8 mouse cellular contexts compared by ENCODE assay signal in the genomic region with DNA sequence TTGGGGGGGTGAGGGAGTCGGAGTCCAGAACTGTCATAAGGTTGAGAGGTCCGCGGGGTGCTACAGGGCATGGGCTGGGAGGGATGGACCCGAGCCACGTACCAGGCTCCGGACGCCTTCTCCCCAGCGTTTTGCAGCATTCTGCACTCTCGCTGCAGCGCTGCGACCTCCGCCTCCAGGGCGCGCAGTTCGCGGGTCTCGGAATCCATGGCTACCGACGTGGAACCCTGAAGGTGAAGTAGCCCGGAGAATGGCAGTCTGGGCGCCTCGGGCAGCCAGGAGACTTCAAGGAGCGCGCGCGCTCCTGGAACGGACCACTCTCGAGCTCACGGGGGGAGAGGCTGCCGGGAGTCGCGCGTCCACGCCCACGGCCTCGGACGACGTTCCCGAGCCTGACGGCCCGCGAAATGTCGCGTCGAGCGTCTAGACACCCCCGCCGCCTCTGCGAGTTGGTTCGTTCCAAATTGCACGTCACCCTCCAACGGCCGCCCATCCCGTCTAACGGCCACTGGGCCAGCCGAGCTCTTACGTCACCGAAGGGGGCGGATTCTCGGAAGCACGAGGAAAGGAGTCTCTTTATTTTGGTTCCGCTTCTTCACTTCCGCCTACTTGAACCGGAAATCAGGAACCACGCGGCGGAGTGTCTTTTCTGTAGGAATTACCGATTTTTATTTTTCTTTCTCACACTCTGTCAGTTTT. TPM values are rescaled to one million over a fixed set of nuclear protein-coding genes. Genes with fewer than 3 reads are reported as not detected.
A peak's percentile ranks its signal among the peaks of the same experiment; 100 is the strongest.
DNase-seq lines count a peak whose midpoint lies in the region; ATAC-seq and TF ChIP-seq lines count a peak whose summit lies in the region.

A gene (minus strand): TSS at position 305 of the 699 bp plus-strand sequence.
A gene (plus strand): TSS at position 598 of the 699 bp plus-strand sequence.

- H3K4me3 ChIP-seq in hindbrain, embryonic 13.5 days, result peak within 1 kb of the TSS; percentile 79

- in situ Hi-C loops in Patski (cut with MboI; ENCODE audit: low pct_unique_long_range_greater_than_20kb), result no loop called here

- peaks cover 7% of the 10 kb centered on the region; the same call in 1 of the 2 replicates for H3K36me3 ChIP-seq in hindbrain, embryonic 13.5 days

- DNase-seq in Patski (ENCODE audit: low read depth, low spot score), result peak; percentile 93
- peak; percentile 100 for DNase-seq in cerebellum, postnatal 14 days
- DNase-seq in frontal cortex, postnatal 14 days (ENCODE audit: low spot score in 2 of 2), result peak; percentile 98 to 100
- DNase-seq in layer of hippocampus, postnatal 25 days (ENCODE audit: extremely low spot score in 1 of 2, low spot score in 1 of 2), result peak; percentile 98 to 99
- DNase-seq in lung, postnatal 25 days (ENCODE audit: low spot score), result peak; percentile 99
- peak; percentile 100 for DNase-seq in retina, embryonic 14.5 days (ENCODE audit: low spot score)
- DNase-seq in thymus, postnatal 4 days, result peak; percentile 100

- peak within 1 kb of the TSS; percentile 88 for H3K4me2 ChIP-seq in hindbrain, embryonic 13.5 days

- no peaks in the 10 kb centered on the region for H3K9me3 ChIP-seq in hindbrain, embryonic 13.5 days

- CTCF ChIA-PET in Patski (lab: Charles Lee), result interaction anchor here (1.4 to 1.6 kb wide), 2 partner anchors 8 to 204 kb away, joined by 3 to 5 read pairs; no protein-coding TSS in a partner anchor

- H3K27me3 ChIP-seq in Patski, result no peaks in the 10 kb centered on the region
- H3K27me3 ChIP-seq in hindbrain, embryonic 13.5 days, result no peaks in the 10 kb centered on the region

- H3K4me1 ChIP-seq in hindbrain, embryonic 13.5 days (replicated peaks), result peaks cover 16% of the 10 kb centered on the region

- H3K9ac ChIP-seq in hindbrain, embryonic 13.5 days, result peak within 1 kb of the TSS; percentile 73

- POLR2A ChIA-PET in Patski (lab: Charles Lee), result no interaction called here

- WGBS in hindbrain, embryonic 13.5 days, result under 1% methylated on average over 68 of the region's 68 CpGs

- ATAC-seq in Patski, result peak; percentile 97
- ATAC-seq in hindbrain, embryonic 13.5 days (ENCODE audit: low FRiP score), result peak; percentile 100

- TF ChIP-seq CTCF in Patski (IDR thresholded peaks at IDR 0.05), result no peak

- no peak within 1 kb of the TSS for H3K27ac ChIP-seq in hindbrain, embryonic 13.5 days

RNA-seq across cellular contexts. Expression of the first gene that starts in this region (rescaled TPM):
- 9.1 TPM for polyA plus RNA-seq in Patski (2021)
- 7.0 and 9.1 TPM in 2 replicates for polyA plus RNA-seq in hindbrain, embryonic 13.5 days (2015; fragmentation: Nextera tagmentation; extraction: Ambion mirVana)
- total RNA-seq in layer of hippocampus, postnatal 25 days (2021), result 1 to 10 TPM; 1.2 to 2.1 TPM

RNA-seq across cellular contexts. Expression of the second gene that starts in this region (rescaled TPM):
- 15.0 TPM for polyA plus RNA-seq in Patski (2021)
- 22.6 and 22.9 TPM in 2 replicates for polyA plus RNA-seq in hindbrain, embryonic 13.5 days (2015; fragmentation: Nextera tagmentation; extraction: Ambion mirVana)
- 10 to 100 TPM; 29.3 to 30.7 TPM for total RNA-seq in layer of hippocampus, postnatal 25 days (2021)
